Mouse (Mus musculus) CD4-positive naive resting alpha-beta T cell, adult 76 days (primary cell): ENCODE data around the gene Syne2. TPM values are rescaled to one million over a fixed set of nuclear protein-coding genes. Genes with fewer than 3 reads are reported as not detected.

Source experiments
- total RNA-seq: library from RNA; stranded (reverse); gene quantifications from one replicate; pipeline ENCODE4 v1.2.4, GENCODE M21; 2023

Gene Syne2
- 22.3 TPM for total RNA-seq

DNA sequence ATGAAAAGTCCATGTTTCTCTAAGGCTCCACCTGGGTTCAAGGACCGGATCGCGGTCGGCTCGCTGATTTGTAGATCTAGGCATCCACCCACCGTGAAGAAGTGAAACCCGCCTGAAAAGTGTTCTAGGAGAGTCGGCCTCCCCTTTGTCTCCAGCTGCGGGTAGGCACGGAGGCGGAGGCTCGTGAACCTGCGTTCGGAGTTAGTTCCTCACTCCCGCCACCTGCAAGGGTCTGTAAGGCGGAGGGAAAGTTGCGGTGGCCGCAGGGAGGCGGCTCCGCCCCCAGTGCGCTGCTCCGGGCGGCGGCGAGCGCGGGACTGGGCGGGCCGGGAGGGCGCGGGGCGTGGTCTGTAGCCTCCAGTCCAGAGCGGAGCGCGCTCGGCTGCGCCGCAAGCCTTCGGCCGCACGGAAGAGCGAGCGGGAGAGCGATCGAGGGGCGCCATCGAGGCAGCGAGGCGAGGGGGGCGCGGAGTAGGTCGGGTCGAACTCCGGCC lies at the start of gene Syne2:
Syne2 (plus strand) TSS at position 176 of the 494 bp plus-strand sequence.

Other genes with a start within 250 kb of the Syne2 start
- 70.6 TPM for gene Ppp2r5e, start 221.9 kb upstream of the Syne2 start, total RNA-seq
- gene Wdr89, start 148.6 kb upstream of the Syne2 start, total RNA-seq, result 7.3 TPM
- 47.8 TPM for gene Sgpp1, start 82.4 kb upstream of the Syne2 start, total RNA-seq